Mouse (Mus musculus): ENCODE results near the gene Habp2. TPM values are rescaled to one million over a fixed set of nuclear protein-coding genes. Genes with fewer than 3 reads are reported as not detected.
"Not testable (repeated sequence)": the region's sequence is repeated elsewhere in the genome, so short reads cannot be mapped to it uniquely, and the experiment has no call there.

Habp2 gene
- polyA plus RNA-seq, 1 experiment from 2014 or later: 0.07 TPM

GRCm38 (mm10) chr19:56346016-56346415 is 59.1 kb downstream of the Habp2 start:
- ATAC-seq (ENCODE audit: low read depth): no peak
- Histone ChIP-seq H3K9me3 (no peaks in the 10 kb centered on the region), H3K27ac (replicated peaks) (no peak overlapping the region), H3K9ac (no peak overlapping the region), H3K36me3 (no peaks in the 10 kb centered on the region), H3K4me3 (no peak overlapping the region), H3K27me3 (0 out of 2 replicates have a peak, but pooled peaks cover 2% of the 10 kb centered on the region), H3K4me1 (replicated peaks) (peaks cover 14% of the 10 kb centered on the region), H3K4me2 (no peak overlapping the region)
- WGBS: 79% methylated on average over 3 of the region's 3 CpGs

- no peak overlapping the region for H3K9ac ChIP-seq
- H3K36me3 ChIP-seq: no peaks in the 10 kb centered on the region
- H3K4me3 ChIP-seq: no peak overlapping the region
- no peaks in the 10 kb centered on the region for H3K9me3 ChIP-seq
- H3K4me2 ChIP-seq: no peak overlapping the region
- H3K4me1 ChIP-seq (replicated peaks): peaks cover 14% of the 10 kb centered on the region
- no peak overlapping the region for H3K27ac ChIP-seq (replicated peaks)
- 0 out of 2 replicates have a peak, but pooled peaks cover 2% of the 10 kb centered on the region for H3K27me3 ChIP-seq
- WGBS: 40% methylated on average over 13 of the region's 13 CpGs
- ATAC-seq (ENCODE audit: low read depth): no peak
Measured at GRCm38 (mm10) chr19:56346750-56347149, 59.8 kb downstream of the Habp2 start.

- Histone ChIP-seq H3K27me3 (no peaks in the 10 kb centered on the region), H3K36me3 (no peaks in the 10 kb centered on the region), H3K4me1 (replicated peaks) (peaks cover 7% of the 10 kb centered on the region), H3K9ac (no peak overlapping the region), H3K4me3 (no peak overlapping the region), H3K27ac (replicated peaks) (no peak overlapping the region), H3K4me2 (no peak overlapping the region), H3K9me3 (peaks cover 4% of the 10 kb centered on the region; the same call in 1 of the 2 replicates)
- no peak for ATAC-seq (ENCODE audit: low read depth)
- 37% methylated on average over 6 of the region's 6 CpGs for WGBS
Measured at GRCm38 (mm10) chr19:56349295-56349694, 62.4 kb downstream of the Habp2 start.

GRCm38 (mm10) chr19:56353689-56354088 is 66.8 kb downstream of the Habp2 start:
- WGBS: 87% methylated on average over 10 of the region's 10 CpGs

GRCm38 (mm10) chr19:56355201-56355600 is 68.3 kb downstream of the Habp2 start:
- Histone ChIP-seq H3K4me1 (replicated peaks) (no peaks in the 10 kb centered on the region), H3K9ac (no peak overlapping the region), H3K36me3 (no peaks in the 10 kb centered on the region), H3K27ac (replicated peaks) (no peak overlapping the region), H3K4me3 (no peak overlapping the region), H3K27me3 (no peaks in the 10 kb centered on the region), H3K9me3 (peaks cover 4% of the 10 kb centered on the region; the same call in 1 of the 2 replicates), H3K4me2 (no peak overlapping the region)
- no peak for ATAC-seq (ENCODE audit: low read depth)
- WGBS: 89% methylated on average over 12 of the region's 12 CpGs

More at GRCm38 (mm10) chr19:56353689-56354088, 66.8 kb downstream of the Habp2 start:
- no peak for ATAC-seq (ENCODE audit: low read depth)
- Histone ChIP-seq H3K36me3 (no peaks in the 10 kb centered on the region), H3K4me3 (no peak overlapping the region), H3K9me3 (peaks cover 4% of the 10 kb centered on the region; the same call in 1 of the 2 replicates), H3K27ac (replicated peaks) (no peak overlapping the region), H3K4me1 (replicated peaks) (no peaks in the 10 kb centered on the region), H3K9ac (no peak overlapping the region), H3K27me3 (no peaks in the 10 kb centered on the region), H3K4me2 (no peak overlapping the region)

- 0 out of 2 replicates have a peak, but pooled peaks have one; percentile 27 for ATAC-seq (ENCODE audit: low read depth)
- Histone ChIP-seq H3K4me1 (replicated peaks) (no peaks in the 10 kb centered on the region), H3K4me2 (no peak overlapping the region), H3K9ac (no peak overlapping the region), H3K27me3 (no peaks in the 10 kb centered on the region), H3K9me3 (peaks cover 4% of the 10 kb centered on the region; the same call in 1 of the 2 replicates), H3K36me3 (no peaks in the 10 kb centered on the region), H3K27ac (replicated peaks) (no peak overlapping the region), H3K4me3 (no peak overlapping the region)
- WGBS: 45% methylated on average over 17 of the region's 17 CpGs
Measured at GRCm38 (mm10) chr19:56356480-56357373, 69.8 kb downstream of the Habp2 start.

- not testable (repeated sequence) for H3K4me2 ChIP-seq; H3K9ac ChIP-seq; H3K9me3 ChIP-seq; H3K36me3 ChIP-seq; ATAC-seq (ENCODE audit: low read depth); H3K4me1 ChIP-seq (replicated peaks); H3K4me3 ChIP-seq; H3K27me3 ChIP-seq; H3K27ac ChIP-seq (replicated peaks)
- 79% methylated on average over 2 of the region's 2 CpGs for WGBS
Measured at GRCm38 (mm10) chr19:56357374-56357708, 70.4 kb downstream of the Habp2 start.

GRCm38 (mm10) chr19:56358890-56359289 is 72.0 kb downstream of the Habp2 start:
- no peak for ATAC-seq (ENCODE audit: low read depth)
- Histone ChIP-seq H3K4me1 (replicated peaks) (no peaks in the 10 kb centered on the region), H3K27me3 (no peaks in the 10 kb centered on the region), H3K9ac (no peak overlapping the region), H3K9me3 (no peaks in the 10 kb centered on the region), H3K4me3 (no peak overlapping the region), H3K27ac (replicated peaks) (no peak overlapping the region), H3K36me3 (no peaks in the 10 kb centered on the region), H3K4me2 (no peak overlapping the region)
- WGBS: 73% methylated on average over 2 of the region's 2 CpGs

GRCm38 (mm10) chr19:56363721-56364460 is 77.0 kb downstream of the Habp2 start:
- H3K9me3 ChIP-seq: no peaks in the 10 kb centered on the region
- WGBS: 70% methylated on average over 15 of the region's 15 CpGs
- no peak for ATAC-seq (ENCODE audit: low read depth)
- H3K4me2 ChIP-seq: no peak overlapping the region
- no peak overlapping the region for H3K4me3 ChIP-seq
- H3K36me3 ChIP-seq: no peaks in the 10 kb centered on the region
- H3K27me3 ChIP-seq: no peaks in the 10 kb centered on the region
- no peaks in the 10 kb centered on the region for H3K4me1 ChIP-seq (replicated peaks)
- no peak overlapping the region for H3K27ac ChIP-seq (replicated peaks)
- no peak overlapping the region for H3K9ac ChIP-seq

GRCm38 (mm10) chr19:56364563-56364962 is 77.6 kb downstream of the Habp2 start:
- Histone ChIP-seq H3K4me3 (no peak overlapping the region), H3K27ac (replicated peaks) (no peak overlapping the region), H3K9ac (no peak overlapping the region), H3K36me3 (no peaks in the 10 kb centered on the region), H3K4me2 (no peak overlapping the region), H3K9me3 (no peaks in the 10 kb centered on the region), H3K27me3 (no peaks in the 10 kb centered on the region), H3K4me1 (replicated peaks) (no peaks in the 10 kb centered on the region)
- 76% methylated on average over 8 of the region's 8 CpGs for WGBS
- ATAC-seq (ENCODE audit: low read depth): no peak

- Histone ChIP-seq H3K36me3 (no peaks in the 10 kb centered on the region), H3K27me3 (no peaks in the 10 kb centered on the region), H3K4me2 (no peak overlapping the region), H3K27ac (replicated peaks) (no peak overlapping the region), H3K4me3 (no peak overlapping the region), H3K9me3 (no peaks in the 10 kb centered on the region), H3K9ac (no peak overlapping the region), H3K4me1 (replicated peaks) (no peaks in the 10 kb centered on the region)
- 79% methylated on average over 11 of the region's 11 CpGs for WGBS
- no peak for ATAC-seq (ENCODE audit: low read depth)
Measured at GRCm38 (mm10) chr19:56366168-56366567, 79.2 kb downstream of the Habp2 start.

- Histone ChIP-seq H3K4me1 (replicated peaks) (no peaks in the 10 kb centered on the region), H3K4me3 (no peak overlapping the region), H3K27ac (replicated peaks) (no peak overlapping the region), H3K4me2 (no peak overlapping the region), H3K27me3 (no peaks in the 10 kb centered on the region), H3K36me3 (no peaks in the 10 kb centered on the region), H3K9ac (no peak overlapping the region), H3K9me3 (no peaks in the 10 kb centered on the region)
- 81% methylated on average over 9 of the region's 9 CpGs for WGBS
- no peak for ATAC-seq (ENCODE audit: low read depth)
Measured at GRCm38 (mm10) chr19:56366625-56367024, 79.7 kb downstream of the Habp2 start.
